Mouse (Mus musculus): Measurements from ENCODE around the gene Lmo4. TPM values are rescaled to one million over a fixed set of nuclear protein-coding genes. Genes with fewer than 3 reads are reported as not detected.
A peak's percentile ranks its signal among the peaks of the same experiment; 100 is the strongest.

Lmo4 gene
- polyA plus RNA-seq, 1 experiment, result 39.7 TPM

DNA sequence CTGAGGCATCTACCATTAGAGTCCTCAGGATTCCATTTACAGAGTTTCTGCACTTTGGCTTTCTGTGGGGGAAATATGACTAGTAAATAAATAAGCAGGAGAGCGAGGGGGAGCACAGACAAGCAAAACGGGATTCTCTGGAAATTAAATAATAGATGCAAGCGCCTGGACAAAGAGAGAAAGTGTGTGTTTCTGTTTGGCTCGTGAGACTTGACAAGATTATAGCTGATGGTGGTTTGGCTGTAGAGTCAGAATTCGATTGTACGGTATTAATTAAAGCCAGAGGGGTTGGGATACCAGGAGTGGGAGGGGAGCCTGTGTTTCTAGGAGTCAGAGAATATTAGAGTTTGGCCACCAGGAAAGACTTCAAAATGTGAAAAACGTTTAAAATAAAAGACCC lies 24.3 kb upstream of the Lmo4 start:
- H3K79me2 ChIP-seq (ENCODE audit: control insufficient read depth, insufficient read depth), result no peaks in the 10 kb centered on the region
- no peak for TF ChIP-seq MYOG (IDR thresholded peaks at IDR 0.05; ENCODE audit: control insufficient read depth, extremely low read depth, insufficient read length)
- no peak for TF ChIP-seq CTCF (IDR thresholded peaks at IDR 0.05; ENCODE audit: control insufficient read depth, insufficient read depth, insufficient read length)
- TF ChIP-seq CEBPB (IDR thresholded peaks at IDR 0.05; ENCODE audit: low read depth), result no peak
- no peak for TF ChIP-seq FOSL1 (IDR thresholded peaks at IDR 0.05; ENCODE audit: insufficient read depth, low read length, poor library complexity, severe bottlenecking)
- no peak for TF ChIP-seq MYOD1 (IDR thresholded peaks at IDR 0.05; ENCODE audit: control insufficient read depth, insufficient read length, low read depth)
- no peak for TF ChIP-seq MAX (IDR thresholded peaks at IDR 0.05)
- TF ChIP-seq USF1 (IDR thresholded peaks at IDR 0.05; ENCODE audit: low read depth), result no peak
- H3K79me3 ChIP-seq (ENCODE audit: low read depth), result no peaks in the 10 kb centered on the region
- H3ac ChIP-seq (ENCODE audit: control insufficient read depth, insufficient read length, low read depth), result no peak overlapping the region
- no peak overlapping the region for H3K4me3 ChIP-seq (ENCODE audit: insufficient read depth, poor library complexity, severe bottlenecking)
- H3K36me3 ChIP-seq (ENCODE audit: control insufficient read depth, insufficient read depth), result no peaks in the 10 kb centered on the region
- no peaks in the 10 kb centered on the region for H3K27me3 ChIP-seq (ENCODE audit: control insufficient read depth, insufficient read depth, insufficient read length)

DNA sequence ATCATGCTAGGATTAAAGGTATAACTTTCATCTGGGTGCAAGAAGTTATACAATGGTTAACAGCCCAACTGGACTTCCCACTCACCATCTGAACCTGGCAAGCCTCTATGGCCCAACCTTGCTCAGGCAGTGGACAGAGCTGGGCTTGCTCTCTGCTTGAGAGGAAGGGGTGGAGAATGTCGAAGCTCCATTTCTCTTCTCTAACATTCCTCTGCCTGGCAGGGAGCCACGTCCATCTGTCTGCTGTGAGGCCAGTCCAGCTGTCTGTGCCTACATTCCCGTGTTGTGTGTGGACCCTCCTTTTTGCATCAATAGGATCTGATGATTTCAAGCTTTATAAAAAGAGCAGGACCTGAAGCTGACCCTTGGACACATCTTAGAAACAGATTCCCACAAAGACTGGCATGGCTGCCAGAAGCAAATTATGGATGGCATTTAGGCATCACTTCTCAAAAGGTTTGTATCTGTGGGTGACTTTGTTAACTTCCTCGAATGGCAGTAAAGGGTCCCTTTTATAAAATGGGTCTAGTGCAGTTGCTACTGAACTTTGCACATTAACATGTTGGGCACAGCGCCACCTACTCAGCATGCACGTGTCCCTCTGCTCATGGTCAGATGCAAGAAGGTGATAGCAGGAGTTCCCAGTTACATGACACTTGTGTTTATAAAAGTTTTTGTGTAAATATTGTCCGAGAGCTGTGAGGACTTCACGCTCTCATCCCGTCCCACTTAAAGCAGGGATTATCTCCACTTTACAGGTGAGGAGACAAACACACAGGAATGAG lies 20.6 kb upstream of the Lmo4 start:
- Histone ChIP-seq H3K27me3 (ENCODE audit: control insufficient read depth, insufficient read depth, insufficient read length) (no peaks in the 10 kb centered on the region), H3K36me3 (ENCODE audit: control insufficient read depth, insufficient read depth) (no peaks in the 10 kb centered on the region), H3ac (ENCODE audit: control insufficient read depth, insufficient read length, low read depth) (no peak overlapping the region), H3K4me3 (ENCODE audit: insufficient read depth, poor library complexity, severe bottlenecking) (no peak overlapping the region), H3K79me3 (ENCODE audit: low read depth) (no peaks in the 10 kb centered on the region), H3K79me2 (ENCODE audit: control insufficient read depth, insufficient read depth) (no peaks in the 10 kb centered on the region)
- no peak for TF ChIP-seq FOSL1 (IDR thresholded peaks at IDR 0.05; ENCODE audit: insufficient read depth, low read length, poor library complexity, severe bottlenecking)
- TF ChIP-seq CTCF (IDR thresholded peaks at IDR 0.05; ENCODE audit: control insufficient read depth, insufficient read depth, insufficient read length), result no peak
- no peak for TF ChIP-seq MYOD1 (IDR thresholded peaks at IDR 0.05; ENCODE audit: control insufficient read depth, insufficient read length, low read depth)
- no peak for TF ChIP-seq MYOG (IDR thresholded peaks at IDR 0.05; ENCODE audit: control insufficient read depth, extremely low read depth, insufficient read length)
- no peak for TF ChIP-seq USF1 (IDR thresholded peaks at IDR 0.05; ENCODE audit: low read depth)
- TF ChIP-seq MAX (IDR thresholded peaks at IDR 0.05), result no peak
- TF ChIP-seq CEBPB (IDR thresholded peaks at IDR 0.05; ENCODE audit: low read depth), result no peak

DNA sequence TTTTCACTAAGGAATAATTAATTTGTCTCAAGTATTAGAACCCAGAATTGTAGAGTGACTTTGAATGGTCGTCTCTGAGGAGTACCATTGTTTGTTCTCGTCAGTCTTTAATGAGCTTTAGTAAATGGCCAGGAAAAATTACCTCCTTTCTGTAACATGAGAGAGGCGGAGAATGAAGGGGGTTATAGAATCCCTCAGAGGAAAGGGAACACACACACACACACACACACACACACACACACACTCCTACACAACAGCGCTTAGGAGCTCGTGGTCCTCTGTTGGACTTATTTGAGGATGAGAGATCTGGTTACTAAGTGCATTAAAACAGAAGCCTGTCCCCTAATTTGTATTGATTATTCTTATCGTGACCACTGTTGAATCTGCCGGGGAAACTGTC lies 19.6 kb upstream of the Lmo4 start:
- TF ChIP-seq MYOD1 (IDR thresholded peaks at IDR 0.05; ENCODE audit: control insufficient read depth, insufficient read length, low read depth) (no peak), MAX (IDR thresholded peaks at IDR 0.05) (no peak), USF1 (IDR thresholded peaks at IDR 0.05; ENCODE audit: low read depth) (no peak), CTCF (IDR thresholded peaks at IDR 0.05; ENCODE audit: control insufficient read depth, insufficient read depth, insufficient read length) (no peak)

DNA sequence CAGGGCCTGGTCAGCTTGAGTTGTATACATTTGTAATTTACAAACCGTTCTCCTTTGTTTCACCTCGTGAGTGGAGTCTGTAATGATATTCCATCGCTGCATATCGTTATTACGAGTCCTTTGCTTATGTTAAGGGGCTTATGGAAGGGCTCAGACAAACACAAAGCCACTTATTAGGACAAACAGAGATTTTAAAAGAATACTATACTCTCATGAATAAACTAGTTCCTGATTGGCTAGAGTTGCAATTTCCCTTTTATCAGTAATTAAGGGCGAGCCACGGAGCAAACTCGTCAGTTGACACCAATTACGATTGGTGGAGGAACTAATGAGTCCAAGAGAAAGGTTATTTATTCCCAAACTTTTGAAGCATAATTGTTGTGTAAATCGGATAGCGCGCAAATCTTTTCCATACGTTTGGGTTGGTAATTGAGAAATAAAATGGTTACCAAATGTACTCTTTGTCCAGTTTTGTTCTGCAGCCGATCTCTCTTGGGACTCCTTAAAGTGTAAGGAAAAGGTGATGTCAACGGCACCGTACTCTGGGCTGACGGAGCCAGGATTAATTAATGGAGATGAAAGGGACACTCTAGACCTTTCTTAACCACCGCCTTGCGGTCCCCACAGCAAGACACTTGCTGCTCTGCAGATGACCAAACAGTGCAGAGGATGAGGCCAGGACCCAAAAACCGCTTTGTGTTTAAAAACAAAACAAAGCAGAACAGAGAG lies 18.5 kb upstream of the Lmo4 start:
- H3K27me3 ChIP-seq (ENCODE audit: control insufficient read depth, insufficient read depth, insufficient read length), result no peaks in the 10 kb centered on the region
- no peaks in the 10 kb centered on the region for H3K79me3 ChIP-seq (ENCODE audit: low read depth)
- H3K36me3 ChIP-seq (ENCODE audit: control insufficient read depth, insufficient read depth), result no peaks in the 10 kb centered on the region
- no peak overlapping the region for H3ac ChIP-seq (ENCODE audit: control insufficient read depth, insufficient read length, low read depth)
- TF ChIP-seq MYOG (IDR thresholded peaks at IDR 0.05; ENCODE audit: control insufficient read depth, extremely low read depth, insufficient read length) (no peak), MYOD1 (IDR thresholded peaks at IDR 0.05; ENCODE audit: control insufficient read depth, insufficient read length, low read depth) (no peak), CTCF (IDR thresholded peaks at IDR 0.05; ENCODE audit: control insufficient read depth, insufficient read depth, insufficient read length) (no peak), USF1 (IDR thresholded peaks at IDR 0.05; ENCODE audit: low read depth) (no peak)
- H3K4me3 ChIP-seq (ENCODE audit: insufficient read depth, poor library complexity, severe bottlenecking), result no peak overlapping the region
- H3K79me2 ChIP-seq (ENCODE audit: control insufficient read depth, insufficient read depth), result no peaks in the 10 kb centered on the region

More for the DNA sequence above, 19.6 kb upstream of the Lmo4 start:
- Histone ChIP-seq H3ac (ENCODE audit: control insufficient read depth, insufficient read length, low read depth) (no peak overlapping the region), H3K79me2 (ENCODE audit: control insufficient read depth, insufficient read depth) (no peaks in the 10 kb centered on the region), H3K27me3 (ENCODE audit: control insufficient read depth, insufficient read depth, insufficient read length) (no peaks in the 10 kb centered on the region), H3K79me3 (ENCODE audit: low read depth) (no peaks in the 10 kb centered on the region), H3K4me3 (ENCODE audit: insufficient read depth, poor library complexity, severe bottlenecking) (no peak overlapping the region), H3K36me3 (ENCODE audit: control insufficient read depth, insufficient read depth) (no peaks in the 10 kb centered on the region)

DNA sequence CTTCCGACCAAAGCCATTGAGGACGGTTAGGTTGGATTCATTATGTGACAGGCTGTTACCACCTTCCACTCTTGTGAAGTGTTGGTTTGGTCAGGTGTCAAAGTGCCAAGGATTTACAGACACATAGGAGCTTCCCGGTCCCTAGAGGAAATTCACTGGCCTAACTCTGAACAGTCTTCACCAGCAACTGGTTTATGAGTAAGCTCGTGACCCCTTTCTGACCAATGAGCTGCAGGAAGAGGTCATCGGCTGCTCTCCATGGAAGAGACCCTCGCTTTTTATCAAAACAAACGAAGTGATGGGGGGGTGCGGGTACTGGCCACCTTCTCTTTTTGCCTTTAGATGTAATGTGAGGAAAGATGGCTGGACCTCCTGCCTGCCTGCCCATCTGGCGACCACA lies 17.4 kb upstream of the Lmo4 start:
- Histone ChIP-seq H3K4me3 (ENCODE audit: insufficient read depth, poor library complexity, severe bottlenecking) (no peak overlapping the region), H3ac (ENCODE audit: control insufficient read depth, insufficient read length, low read depth) (no peak overlapping the region), H3K36me3 (ENCODE audit: control insufficient read depth, insufficient read depth) (no peaks in the 10 kb centered on the region), H3K79me2 (ENCODE audit: control insufficient read depth, insufficient read depth) (no peaks in the 10 kb centered on the region), H3K27me3 (ENCODE audit: control insufficient read depth, insufficient read depth, insufficient read length) (no peaks in the 10 kb centered on the region), H3K79me3 (ENCODE audit: low read depth) (no peaks in the 10 kb centered on the region)
- TF ChIP-seq MYOD1 (IDR thresholded peaks at IDR 0.05; ENCODE audit: control insufficient read depth, insufficient read length, low read depth), result no peak

DNA sequence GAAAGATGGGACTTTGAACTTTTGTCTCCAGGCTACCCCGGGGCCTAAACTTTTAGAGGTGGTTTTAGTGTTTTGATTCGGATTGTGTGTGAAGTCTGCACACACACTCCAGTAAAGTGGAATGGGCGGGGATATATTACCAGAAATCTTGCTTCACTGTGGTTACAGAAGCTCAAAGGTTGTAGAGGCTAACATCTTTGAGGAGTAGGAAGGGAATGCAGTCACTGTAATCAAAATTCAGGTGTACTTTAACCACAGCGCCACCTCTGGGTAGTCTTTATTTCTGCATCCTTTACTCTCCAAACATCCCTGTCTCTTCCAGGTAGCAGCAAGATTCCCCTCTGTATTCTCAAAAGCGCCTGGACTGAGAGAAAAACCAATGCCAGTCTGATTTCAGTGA lies 2.5 kb upstream of the Lmo4 start:
- no peak overlapping the region for H3ac ChIP-seq (ENCODE audit: control insufficient read depth, insufficient read length, low read depth)
- no peaks in the 10 kb centered on the region for H3K36me3 ChIP-seq (ENCODE audit: control insufficient read depth, insufficient read depth)
- peaks cover 16% of the 10 kb centered on the region for H3K79me3 ChIP-seq (ENCODE audit: low read depth)
- no peaks in the 10 kb centered on the region for H3K27me3 ChIP-seq (ENCODE audit: control insufficient read depth, insufficient read depth, insufficient read length)
- H3K79me2 ChIP-seq (ENCODE audit: control insufficient read depth, insufficient read depth), result peaks cover 24% of the 10 kb centered on the region
- no peak for TF ChIP-seq MYOD1 (IDR thresholded peaks at IDR 0.05; ENCODE audit: control insufficient read depth, insufficient read length, low read depth)
- peak; percentile 25 for TF ChIP-seq CTCF (IDR thresholded peaks at IDR 0.05; ENCODE audit: control insufficient read depth, insufficient read depth, insufficient read length)
- H3K4me3 ChIP-seq (ENCODE audit: insufficient read depth, poor library complexity, severe bottlenecking), result no peak overlapping the region
